ENCODE assay signal across 8 mouse cellular contexts in the genomic region with DNA sequence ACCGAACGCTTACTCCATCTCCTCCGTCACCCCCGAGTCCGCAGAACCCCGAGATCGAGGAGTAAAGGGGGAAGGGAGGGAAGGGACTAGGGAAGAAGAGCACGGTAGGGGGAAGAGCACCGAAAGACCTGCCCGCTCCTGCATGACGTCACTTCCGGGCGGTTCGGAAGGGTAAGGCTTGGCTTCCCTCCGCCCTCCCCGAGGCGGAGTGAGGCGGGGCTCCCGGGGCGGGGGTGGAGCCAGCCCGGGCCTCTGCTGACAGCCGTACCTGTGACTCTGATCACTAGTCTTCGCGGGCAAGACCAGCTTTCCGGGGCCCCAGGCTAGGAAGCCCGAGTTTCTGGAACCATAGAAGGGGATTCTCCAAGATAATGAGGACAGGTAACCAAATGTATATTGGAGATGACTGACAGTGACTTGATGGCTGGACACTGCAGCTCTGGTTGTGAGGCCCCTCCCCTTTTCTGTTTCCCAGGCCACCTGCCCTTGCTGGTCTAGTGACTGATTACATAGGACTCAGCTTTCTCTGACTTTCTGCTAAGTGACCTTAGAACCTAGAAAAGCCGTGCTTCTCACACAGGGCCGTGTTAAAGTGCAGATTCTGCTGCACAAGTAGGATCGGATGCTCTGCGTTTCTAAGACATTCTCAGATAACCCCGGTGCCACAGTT. TPM values are rescaled to one million over a fixed set of nuclear protein-coding genes. Genes with fewer than 3 reads are reported as not detected.
A peak's percentile ranks its signal among the peaks of the same experiment; 100 is the strongest.
DNase-seq lines count a peak whose midpoint lies in the region; ATAC-seq and TF ChIP-seq lines count a peak whose summit lies in the region.

A gene (minus strand): TSS at position 147 of the 670 bp plus-strand sequence.

- peaks cover 0 to 24% of the 10 kb centered on the region in 2 experiments; a peak in 2 of 4 replicates for H3K4me1 ChIP-seq in CH12.LX (ENCODE audit: control insufficient read depth in 1 of 2, insufficient read depth in 2 of 2)
- H3K4me1 ChIP-seq in forebrain, embryonic 12.5 days: peaks cover 19% of the 10 kb centered on the region
- H3K4me1 ChIP-seq in heart, postnatal 0 days (ENCODE audit: control insufficient read depth, insufficient read depth): peaks cover 6% of the 10 kb centered on the region; the same call in 1 of the 2 replicates
- peaks cover 35% of the 10 kb centered on the region for H3K4me1 ChIP-seq in liver, embryonic 16.5 days (ENCODE audit: control insufficient read depth, low read depth, low read length)
- peaks cover 33% of the 10 kb centered on the region for H3K4me1 ChIP-seq in neural tube, embryonic 13.5 days (replicated peaks)
- H3K4me1 ChIP-seq in testis, adult 2 months (ENCODE audit: control insufficient read depth, insufficient read depth, low read length): peaks cover 2% of the 10 kb centered on the region

- peaks cover 0 to 13% of the 10 kb centered on the region in 2 experiments for H3K36me3 ChIP-seq in CH12.LX (replicated peaks in 1 of 2; ENCODE audit: control insufficient read depth in 1 of 2, insufficient read depth in 1 of 2, low read length in 1 of 2)
- 0 out of 2 replicates have a peak, but pooled peaks cover 6% of the 10 kb centered on the region for H3K36me3 ChIP-seq in forebrain, embryonic 12.5 days (replicated peaks)
- H3K36me3 ChIP-seq in heart, postnatal 0 days (replicated peaks; ENCODE audit: control insufficient read depth, insufficient read depth, low read length): no peaks in the 10 kb centered on the region
- no peaks in the 10 kb centered on the region for H3K36me3 ChIP-seq in liver, embryonic 16.5 days (ENCODE audit: control insufficient read depth, insufficient read depth)
- peaks cover 7% of the 10 kb centered on the region; the same call in 1 of the 2 replicates for H3K36me3 ChIP-seq in neural tube, embryonic 13.5 days
- no peaks in the 10 kb centered on the region for H3K36me3 ChIP-seq in testis, adult 2 months (ENCODE audit: control insufficient read depth, insufficient read depth, low read length)

- H3K79me2 ChIP-seq in CH12.LX (replicated peaks; ENCODE audit: control insufficient read depth, extremely low read depth, insufficient read depth, poor library complexity, severe bottlenecking): peaks cover 14% of the 10 kb centered on the region; the same call in 1 of the 2 replicates

- dilution Hi-C loops in CH12.LX (cut with MboI; ENCODE audit: extremely low pct_ligation_motif_present, extremely low pct_unique_long_range_greater_than_20kb, low sequenced_read_pairs): no loop called here

- peak; percentile 93 for DNase-seq in CH12.LX (ENCODE audit: extremely low read depth)
- DNase-seq in c-Kit-positive CD71-positive TER-119-negative erythroid progenitor cells, embryonic 14.5 days (ENCODE audit: low read depth): peak; percentile 90
- peak; percentile 90 for DNase-seq in heart, postnatal 0 days (ENCODE audit: low spot score)
- peak; percentile 97 to 98 for DNase-seq in kidney, postnatal 4 days

- H3K4me3 ChIP-seq in CH12.LX (replicated peaks in 1 of 3; ENCODE audit: low read depth in 2 of 3, low read length in 2 of 3, poor library complexity in 1 of 3): peak within 1 kb of the TSS; percentile 75 to 92 (median 79)
- peak within 1 kb of the TSS; percentile 93 for H3K4me3 ChIP-seq in forebrain, embryonic 12.5 days (replicated peaks)
- peak within 1 kb of the TSS; percentile 77 for H3K4me3 ChIP-seq in heart, postnatal 0 days (ENCODE audit: low read depth, low read length)
- peak within 1 kb of the TSS; percentile 99 for H3K4me3 ChIP-seq in liver, embryonic 16.5 days (ENCODE audit: low read depth, low read length)
- peak within 1 kb of the TSS; percentile 91 for H3K4me3 ChIP-seq in neural tube, embryonic 13.5 days
- peak within 1 kb of the TSS; percentile 88 for H3K4me3 ChIP-seq in testis, adult 2 months (ENCODE audit: control insufficient read depth, low read depth, low read length)

- 5% methylated on average over 31 of the region's 31 CpGs for WGBS in forebrain, embryonic 12.5 days
- WGBS in heart, postnatal 0 days: 4% methylated on average over 31 of the region's 31 CpGs
- 3% methylated on average over 31 of the region's 31 CpGs for WGBS in liver, embryonic 16.5 days (ENCODE audit: insufficient replicate concordance)
- WGBS in neural tube, embryonic 13.5 days: 5% methylated on average over 31 of the region's 31 CpGs

- in situ Hi-C loops in CH12.LX (cut with MboI; ENCODE audit: low pct_ligation_motif_present, low pct_unique_long_range_greater_than_20kb, low sequenced_read_pairs): no loop called here

- H3K27ac ChIP-seq in CH12.LX (ENCODE audit: insufficient read depth, low read depth): no peak within 1 kb of the TSS
- H3K27ac ChIP-seq in forebrain, embryonic 12.5 days: peak within 1 kb of the TSS; percentile 61
- H3K27ac ChIP-seq in heart, postnatal 0 days (ENCODE audit: low read depth): peak within 1 kb of the TSS; percentile 11
- peak within 1 kb of the TSS; percentile 80 for H3K27ac ChIP-seq in liver, embryonic 16.5 days (ENCODE audit: low read length)
- H3K27ac ChIP-seq in neural tube, embryonic 13.5 days (replicated peaks): peak within 1 kb of the TSS; percentile 75
- H3K27ac ChIP-seq in testis, adult 2 months (ENCODE audit: control insufficient read depth, insufficient read depth, low read depth, low read length): peak within 1 kb of the TSS; percentile 45

- H3K9ac ChIP-seq in CH12.LX (ENCODE audit: insufficient read depth, low read depth): peak within 1 kb of the TSS; percentile 39
- H3K9ac ChIP-seq in forebrain, embryonic 12.5 days: peak within 1 kb of the TSS; percentile 94
- peak within 1 kb of the TSS; percentile 79 for H3K9ac ChIP-seq in heart, postnatal 0 days (replicated peaks; ENCODE audit: low read depth, low read length)
- peak within 1 kb of the TSS; percentile 94 for H3K9ac ChIP-seq in liver, embryonic 16.5 days (ENCODE audit: low read depth, low read length)
- H3K9ac ChIP-seq in neural tube, embryonic 13.5 days: peak within 1 kb of the TSS; percentile 96

- peak within 1 kb of the TSS; percentile 76 for H3K4me2 ChIP-seq in CH12.LX (ENCODE audit: insufficient read depth, low read depth, poor library complexity, severe bottlenecking)
- H3K4me2 ChIP-seq in forebrain, embryonic 12.5 days: peak within 1 kb of the TSS; percentile 84
- H3K4me2 ChIP-seq in heart, postnatal 0 days (ENCODE audit: low read depth, low read length): peak within 1 kb of the TSS; percentile 74
- H3K4me2 ChIP-seq in liver, embryonic 16.5 days (ENCODE audit: low read depth, low read length): peak within 1 kb of the TSS; percentile 81
- peak within 1 kb of the TSS; percentile 83 for H3K4me2 ChIP-seq in neural tube, embryonic 13.5 days

- H3K27me3 ChIP-seq in CH12.LX (replicated peaks): no peaks in the 10 kb centered on the region
- H3K27me3 ChIP-seq in forebrain, embryonic 12.5 days: peaks cover 4% of the 10 kb centered on the region; the same call in 1 of the 2 replicates
- H3K27me3 ChIP-seq in heart, postnatal 0 days (ENCODE audit: control insufficient read depth, insufficient read depth, low read length): no peaks in the 10 kb centered on the region
- no peaks in the 10 kb centered on the region for H3K27me3 ChIP-seq in liver, embryonic 16.5 days (ENCODE audit: control insufficient read depth, insufficient read depth, low read depth, low read length)
- no peaks in the 10 kb centered on the region for H3K27me3 ChIP-seq in neural tube, embryonic 13.5 days
- H3K27me3 ChIP-seq in testis, adult 2 months (ENCODE audit: control insufficient read depth, insufficient read depth, low read length): no peaks in the 10 kb centered on the region

- peak; percentile 71 for TF ChIP-seq POLR2A in CH12.LX (IDR thresholded peaks at IDR 0.05; ENCODE audit: low read depth, low read length)
- TF ChIP-seq POLR2A in testis, adult 2 months (IDR thresholded peaks at IDR 0.05; ENCODE audit: control insufficient read depth, low read depth, low read length): peak; percentile 94

- H3K9me3 ChIP-seq in CH12.LX (replicated peaks; ENCODE audit: low read length): no peaks in the 10 kb centered on the region
- no peaks in the 10 kb centered on the region for H3K9me3 ChIP-seq in forebrain, embryonic 12.5 days
- H3K9me3 ChIP-seq in heart, postnatal 0 days (replicated peaks; ENCODE audit: control insufficient read depth, low read length): no peaks in the 10 kb centered on the region
- H3K9me3 ChIP-seq in liver, embryonic 16.5 days (replicated peaks; ENCODE audit: control insufficient read depth, low read length): no peaks in the 10 kb centered on the region
- no peaks in the 10 kb centered on the region for H3K9me3 ChIP-seq in neural tube, embryonic 13.5 days

- TF ChIP-seq RAD21 in CH12.LX (IDR thresholded peaks at IDR 0.05; ENCODE audit: low read depth, low read length): no peak

- ATAC-seq in forebrain, embryonic 12.5 days (ENCODE audit: low FRiP score): peak; percentile 99
- peak; percentile 99 for ATAC-seq in heart, postnatal 0 days (ENCODE audit: insufficient read depth, low read depth)
- peak; percentile 98 for ATAC-seq in liver, embryonic 16.5 days (ENCODE audit: low read depth)
- ATAC-seq in neural tube, embryonic 13.5 days (ENCODE audit: low read depth): peak; percentile 99

- no peak for TF ChIP-seq CTCF in CH12.LX (conservative IDR thresholded peaks at IDR 0.05 in 1 of 2, IDR thresholded peaks at IDR 0.05 in 1 of 2; ENCODE audit: low read depth in 2 of 2, low read length in 2 of 2)
- no peak for TF ChIP-seq CTCF in heart, postnatal 0 days (IDR thresholded peaks at IDR 0.05; ENCODE audit: low read depth)
- no peak for TF ChIP-seq CTCF in testis, adult 2 months (IDR thresholded peaks at IDR 0.05; ENCODE audit: control insufficient read depth, insufficient read depth, insufficient replicate concordance, low read depth, low read length)

- no peak for TF ChIP-seq EP300 in CH12.LX (IDR thresholded peaks at IDR 0.05; ENCODE audit: low read length)
- no peak for TF ChIP-seq EP300 in heart, postnatal 0 days (IDR thresholded peaks at IDR 0.05; ENCODE audit: low read depth)

TF ChIP-seq in CH12.LX, 34 proteins besides CTCF, POLR2A, EP300 and RAD21 (continues in another document):
- TF ChIP-seq PAX5 (IDR thresholded peaks at IDR 0.05; ENCODE audit: low read length): no peak
- no peak; the same call in 1 of the 2 replicates for TF ChIP-seq MXI1 (IDR thresholded peaks at IDR 0.05; ENCODE audit: low read depth, low read length)
- TF ChIP-seq GABPA (IDR thresholded peaks at IDR 0.05; ENCODE audit: insufficient replicate concordance, low read depth, low read length): no peak
- TF ChIP-seq CHD1 (IDR thresholded peaks at IDR 0.05; ENCODE audit: low read depth, low read length): no peak
- no peak for TF ChIP-seq ETS1 (conservative IDR thresholded peaks at IDR 0.05; ENCODE audit: low read depth, low read length)

RNA-seq across cellular contexts. Expression of the gene that starts here (rescaled TPM):
- total RNA-seq in CH12.LX (2012; rRNA removed): 14.1 and 15.1 TPM in 2 replicates
- 17.4 and 19.5 TPM in 2 replicates for total RNA-seq in CH12.LX (2014; rRNA removed)
- 15.5 and 17.2 TPM in 2 replicates for polyA plus RNA-seq in CH12.LX (2012; ENCODE audit: insufficient read length, low read depth)
- polyA plus RNA-seq in forebrain, embryonic 12.5 days (2016; fragmentation: Nextera tagmentation; extraction: Ambion mirVana): 11.8 and 13.7 TPM in 2 replicates
- total RNA-seq in heart, postnatal 0 days (2014; rRNA removed; ENCODE audit: low replicate concordance): 31.1 and 43.0 TPM in 2 replicates
- 3.1 and 3.7 TPM in 2 replicates for polyA plus RNA-seq in heart, postnatal 0 days (2015; fragmentation: Nextera tagmentation; extraction: Ambion mirVana)
- 2.9 and 3.2 TPM in 2 replicates for polyA plus RNA-seq in liver, embryonic 16.5 days (2015; fragmentation: Nextera tagmentation; extraction: Ambion mirVana)
- 8.6 and 9.1 TPM in 2 replicates for polyA plus RNA-seq in neural tube, embryonic 13.5 days (2015; fragmentation: Nextera tagmentation; extraction: Ambion mirVana)
- polyA plus RNA-seq in testis, adult 2 months (2012; rRNA removed): 13.1 and 14.8 TPM in 2 replicates

Comparison
In these comparisons a context has a peak if more than half of its experiments do, and no peak if none do; other contexts are left out.
1. H3K9ac ChIP-seq: peak in every context shown above with its lines; median percentile 96 in neural tube, embryonic 13.5 days; 94 in forebrain, embryonic 12.5 days; 94 in liver, embryonic 16.5 days; 79 in heart, postnatal 0 days; 39 in CH12.LX.